Mouse (Mus musculus): ENCODE measurements around the gene Sgms1.

The Sgms1 gene

GRCm38 (mm10) chr19:32237685-32238084, 151.8 kb downstream of the Sgms1 start:
- no peak for DNase-seq

- DNase-seq = no peak
Measured at GRCm38 (mm10) chr19:32237173-32237583, 152.3 kb downstream of the Sgms1 start.

DNA sequence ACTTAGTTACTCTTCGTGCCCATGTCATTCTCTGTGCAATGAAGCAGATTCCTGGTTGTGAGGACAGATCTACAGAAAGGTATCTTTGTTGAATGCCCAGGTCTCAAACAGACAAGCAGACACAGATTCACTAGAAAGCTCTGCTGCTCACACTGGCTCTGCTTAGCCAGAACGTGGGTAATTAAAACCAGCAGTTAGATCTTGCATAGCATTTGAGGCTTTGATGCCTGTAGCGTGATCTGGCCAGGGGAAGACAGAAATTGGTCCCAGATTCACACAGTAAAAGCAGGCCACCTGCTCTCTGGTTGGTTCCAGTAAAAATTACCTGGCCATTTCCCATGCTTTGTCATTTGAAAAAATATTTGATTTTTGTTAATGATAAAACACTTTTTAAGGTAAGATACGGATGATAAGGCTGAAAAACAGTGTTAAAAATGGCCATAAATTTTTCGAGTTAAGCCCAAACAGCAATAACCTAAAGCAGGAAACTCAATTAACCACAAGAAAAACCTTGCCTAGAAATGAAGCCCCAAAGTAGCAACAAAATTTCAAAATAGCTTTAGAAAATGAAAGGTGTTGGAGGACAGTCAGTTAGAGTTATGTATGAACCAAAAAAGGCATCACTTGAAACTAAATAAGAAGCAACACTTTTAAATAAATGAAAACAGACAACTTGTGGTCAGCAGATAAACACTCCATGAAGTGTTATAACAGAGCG, 154.6 kb downstream of the Sgms1 start:
- DNase-seq = no peak

DNA sequence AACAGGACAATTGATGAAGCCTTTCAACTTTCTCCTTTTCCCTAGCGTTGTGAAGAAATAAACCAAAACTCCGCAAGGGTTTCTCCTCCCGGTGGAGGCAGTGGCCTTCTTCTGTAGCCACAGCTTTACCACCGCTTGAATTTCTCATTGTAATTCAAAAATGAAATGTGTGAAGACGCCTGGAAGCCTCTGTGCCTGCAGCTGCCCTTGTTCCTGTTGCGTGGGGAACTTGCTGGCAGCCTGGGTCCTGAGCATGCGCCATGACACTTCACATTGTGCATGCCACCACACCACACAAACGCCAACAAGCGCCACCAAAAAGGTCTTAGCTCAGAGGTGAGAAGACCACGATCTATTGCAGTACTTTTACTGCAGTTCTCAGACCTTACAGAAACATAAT, 158.2 kb downstream of the Sgms1 start:
- DNase-seq = no peak

- no peak for DNase-seq
Measured at GRCm38 (mm10) chr19:32230798-32231197, 158.7 kb downstream of the Sgms1 start.

GRCm38 (mm10) chr19:32230301-32230700, 159.2 kb downstream of the Sgms1 start:
- no peak for DNase-seq

DNA sequence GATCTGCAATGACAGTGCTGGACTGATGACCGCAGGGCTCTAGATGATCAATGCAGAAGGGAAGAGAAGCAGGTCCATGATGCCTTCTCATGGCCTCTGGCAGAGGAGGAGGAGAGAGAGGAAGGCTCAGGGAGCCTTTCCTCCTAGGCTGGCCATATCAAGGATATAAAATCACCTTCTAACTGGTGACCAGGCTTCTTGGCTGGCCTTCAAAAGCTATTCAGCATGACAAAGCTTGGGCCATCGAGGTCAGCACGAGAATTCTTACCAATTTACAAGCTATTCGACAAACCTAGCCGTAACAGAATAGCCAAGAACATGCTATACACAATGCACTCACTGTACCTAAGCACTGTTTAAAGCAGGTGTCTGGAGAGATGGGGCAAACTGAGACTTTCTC, 159.7 kb downstream of the Sgms1 start:
- DNase-seq = no peak

- DNase-seq = no peak
Measured at GRCm38 (mm10) chr19:32227175-32227574, 162.3 kb downstream of the Sgms1 start.

- DNase-seq = no peak
Measured at GRCm38 (mm10) chr19:32225097-32225490, 164.4 kb downstream of the Sgms1 start.

DNA sequence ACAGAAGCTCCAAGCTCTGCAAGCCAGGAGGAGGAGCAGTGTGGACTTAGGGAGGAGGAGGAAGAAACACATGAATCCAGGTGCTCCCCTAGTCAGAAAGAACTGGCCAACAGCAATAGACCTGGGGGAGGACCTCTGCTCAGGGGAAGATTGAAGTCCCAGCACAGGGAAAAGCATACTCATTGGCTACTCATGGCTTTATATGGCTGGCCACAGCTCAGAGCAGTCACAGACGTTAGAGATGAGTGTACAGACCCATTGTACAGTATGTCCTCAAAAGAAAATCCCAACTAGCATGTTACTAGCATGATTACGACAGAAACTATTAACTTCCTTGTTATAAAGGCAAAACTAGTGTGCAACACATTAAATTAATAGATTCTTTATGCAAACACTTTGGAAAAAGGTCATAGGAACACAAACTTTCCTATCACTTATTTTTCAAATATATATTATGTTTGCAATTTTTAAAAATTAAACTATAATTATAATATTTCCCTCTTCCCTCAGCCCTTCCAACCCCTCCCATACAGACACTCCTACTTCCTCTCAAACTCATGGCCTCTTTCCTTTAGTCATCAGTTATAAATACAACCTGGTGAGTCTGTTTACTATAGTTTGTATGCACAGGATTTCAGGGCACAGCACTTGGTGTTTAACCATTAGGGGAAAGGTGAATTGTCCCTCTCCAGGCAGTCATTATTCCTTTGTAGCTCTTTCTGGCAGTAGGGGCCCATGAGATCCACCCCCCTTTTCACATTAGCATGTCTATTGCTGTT, 165.0 kb downstream of the Sgms1 start:
- DNase-seq = no peak

- DNase-seq = no peak
Measured at GRCm38 (mm10) chr19:32223751-32224174, 165.8 kb downstream of the Sgms1 start.

- DNase-seq = no peak
Measured at GRCm38 (mm10) chr19:32222083-32222482, 167.4 kb downstream of the Sgms1 start.

- DNase-seq = no peak
Measured at GRCm38 (mm10) chr19:32220991-32221390, 168.5 kb downstream of the Sgms1 start.

- DNase-seq = no peak
Measured at GRCm38 (mm10) chr19:32216710-32217109, 172.8 kb downstream of the Sgms1 start.

DNA sequence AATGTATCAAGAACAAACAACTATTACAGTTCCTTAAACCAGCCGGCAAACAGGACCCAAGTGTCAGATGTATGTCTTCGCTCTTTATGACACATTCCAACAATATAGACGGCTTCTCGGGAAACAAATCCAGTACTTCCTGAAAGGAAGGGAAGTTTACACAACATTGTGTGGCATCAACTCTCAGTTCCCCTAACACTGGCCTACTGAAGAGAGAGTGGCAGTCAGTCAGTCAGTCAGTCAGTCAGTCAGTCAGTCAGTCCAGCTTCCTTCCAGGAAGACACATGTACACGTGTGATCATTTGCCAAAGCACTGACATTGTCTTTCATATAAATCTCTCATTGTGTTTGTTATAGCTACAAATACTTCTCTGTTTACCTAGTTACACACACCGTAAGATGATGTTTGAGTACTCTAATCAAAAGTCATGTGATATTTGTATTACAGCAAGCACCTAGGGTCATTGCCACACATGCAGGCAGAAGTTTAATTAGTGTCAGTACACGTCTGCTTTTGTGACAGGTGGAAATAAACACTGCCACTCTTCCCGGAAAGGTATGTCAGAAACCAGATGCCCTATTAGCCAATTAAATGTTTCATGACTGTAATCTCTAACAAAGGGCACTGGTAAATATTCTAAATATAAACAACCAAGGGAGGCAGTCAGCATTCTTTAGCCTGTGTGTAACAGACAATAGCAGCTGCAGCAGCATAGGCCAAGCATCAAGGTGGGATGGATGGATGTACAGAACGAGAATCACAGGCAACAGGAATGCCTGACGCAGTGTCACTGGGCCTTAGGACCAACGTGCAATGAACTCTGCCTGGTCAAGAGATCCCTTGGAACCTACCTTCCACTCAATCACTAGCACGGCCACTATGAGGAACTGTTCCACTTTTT, 174.4 kb downstream of the Sgms1 start:
- DNase-seq = no peak

- no peak for DNase-seq
Measured at GRCm38 (mm10) chr19:32213577-32213976, 175.9 kb downstream of the Sgms1 start.

- no peak for DNase-seq
Measured at GRCm38 (mm10) chr19:32211293-32211585, 178.3 kb downstream of the Sgms1 start.

GRCm38 (mm10) chr19:32210450-32211292, 178.8 kb downstream of the Sgms1 start:
- DNase-seq = peak; percentile 63 to 65

- no peak for DNase-seq
Measured at GRCm38 (mm10) chr19:32210099-32210449, 179.4 kb downstream of the Sgms1 start.

DNA sequence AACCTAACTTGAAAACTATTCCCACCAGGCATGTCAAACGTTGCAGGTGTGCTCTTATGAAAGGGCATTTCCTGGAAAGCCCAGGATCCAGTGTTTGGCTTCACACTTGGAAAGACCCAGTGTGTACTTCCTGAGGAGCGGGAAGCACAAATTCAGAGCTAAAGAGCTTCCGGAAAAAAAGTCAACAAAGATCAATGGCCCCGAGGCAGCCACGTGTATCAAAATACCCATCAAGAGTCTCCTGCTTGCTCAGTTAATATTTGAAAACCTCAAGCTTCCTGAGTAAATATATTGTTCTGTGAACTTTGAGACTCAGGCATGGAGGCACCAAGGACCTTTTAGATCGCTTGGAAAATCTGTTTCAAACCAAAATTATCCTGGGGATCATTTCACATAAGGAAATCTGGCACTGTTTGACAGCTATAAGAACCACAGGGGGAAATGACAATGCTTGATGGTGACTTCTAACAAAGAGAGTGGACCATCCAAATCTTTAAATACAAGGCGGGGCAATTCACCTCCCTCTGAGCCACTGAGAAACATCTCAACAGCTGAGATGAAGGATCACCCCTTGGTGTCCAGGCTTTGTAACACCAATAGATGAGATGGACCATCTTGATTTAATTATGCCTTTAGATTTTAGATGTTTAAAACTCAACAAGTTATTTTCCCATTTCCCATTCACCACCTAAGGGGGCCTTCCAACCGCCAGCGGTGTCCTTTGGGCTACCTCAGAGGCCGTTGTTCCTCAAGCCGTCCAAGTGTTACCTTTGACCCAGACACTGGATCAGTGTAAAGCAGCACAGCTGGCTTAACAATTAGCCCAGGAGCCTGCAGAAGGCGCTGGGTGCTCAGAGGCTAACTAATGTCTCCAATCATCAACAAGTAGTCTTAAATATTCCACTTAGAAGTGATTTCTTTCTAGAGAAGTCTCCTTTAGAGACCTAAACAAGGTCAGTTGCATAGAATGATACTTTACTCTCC, 187.1 kb downstream of the Sgms1 start:
- no peak for DNase-seq

DNA sequence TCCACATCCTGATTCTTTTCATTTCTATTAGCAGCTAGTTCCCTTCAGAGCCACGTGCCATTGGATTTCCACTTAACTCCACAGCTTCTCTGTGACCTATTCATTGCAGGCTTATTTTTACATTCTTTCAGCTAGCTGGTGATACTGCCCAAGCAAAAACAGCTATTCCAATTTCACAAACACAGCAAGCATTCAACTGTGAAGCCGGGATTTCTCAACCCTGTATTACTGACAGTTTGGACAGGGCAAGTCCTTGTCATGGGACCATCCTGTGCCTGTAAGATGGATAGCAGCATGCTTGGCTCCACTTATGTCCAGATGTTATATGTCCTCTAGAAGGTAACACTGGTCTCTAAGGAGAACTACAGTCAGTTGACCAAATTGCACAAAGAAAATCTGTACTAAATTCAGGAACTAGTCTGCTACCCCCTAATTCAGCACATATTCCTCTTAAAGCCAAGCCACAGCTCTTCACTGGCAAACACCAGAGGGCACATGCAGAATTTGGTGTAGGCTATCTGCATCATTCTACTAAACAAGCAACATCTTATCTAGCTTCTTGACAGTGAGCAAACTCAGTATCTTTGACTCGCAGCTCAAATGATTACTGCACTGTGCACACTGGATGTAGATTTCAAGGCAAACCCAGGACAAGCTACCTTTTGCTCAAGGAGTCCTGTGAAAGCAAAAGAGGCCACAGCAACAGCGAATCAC, 189.5 kb downstream of the Sgms1 start:
- no peak for DNase-seq
